Mouse (Mus musculus): ENCODE data around the gene C730034F03Rik. TPM values are rescaled to one million over a fixed set of nuclear protein-coding genes. Genes with fewer than 3 reads are reported as not detected.
"Not testable (repeated sequence)": the region's sequence is repeated elsewhere in the genome, so short reads cannot be mapped to it uniquely, and the experiment has no call there.

C730034F03Rik gene
- polyA plus RNA-seq, 1 experiment from 2014 or later: 1.1 TPM

DNA sequence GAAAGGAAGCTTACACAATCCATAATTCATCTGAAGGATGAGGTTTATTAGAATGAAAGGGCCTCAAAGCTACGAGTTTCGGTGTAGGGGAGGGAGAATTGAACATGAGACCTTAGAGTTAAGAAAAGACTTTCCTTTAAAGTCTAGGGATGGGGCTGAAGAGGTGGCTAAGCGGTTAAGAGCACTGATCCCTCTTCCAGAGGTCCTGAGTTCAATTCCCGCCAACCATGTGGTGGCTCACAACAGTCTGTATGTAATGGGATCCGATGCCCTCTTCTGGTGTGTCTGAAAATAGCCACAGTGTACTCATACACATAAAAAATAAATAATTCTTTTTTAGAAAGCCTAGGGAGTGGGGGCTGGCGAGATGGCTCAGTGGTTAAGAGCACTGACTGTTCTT, 952 bp downstream of the C730034F03Rik start:
- WGBS: 42% methylated on average over 6 of the region's 6 CpGs
- Histone ChIP-seq H3K9ac (ENCODE audit: low read depth, low read length) (peak overlapping the region; percentile 83; the same call in 1 of the 2 replicates), H3K4me1 (replicated peaks; ENCODE audit: control insufficient read depth, insufficient read depth, low read length) (peaks cover 8% of the 10 kb centered on the region; the same call in 1 of the 2 replicates), H3K27ac (ENCODE audit: low read depth, low read length) (peak overlapping the region; percentile 99), H3K4me3 (ENCODE audit: low read depth, low read length) (peak overlapping the region; percentile 82), H3K9me3 (ENCODE audit: control insufficient read depth) (no peaks in the 10 kb centered on the region), H3K4me2 (replicated peaks; ENCODE audit: low read depth) (peak overlapping the region; percentile 94), H3K27me3 (replicated peaks; ENCODE audit: control insufficient read depth, insufficient read depth, low read length) (no peaks in the 10 kb centered on the region), H3K36me3 (ENCODE audit: control insufficient read depth, insufficient read depth) (peaks cover 22% of the 10 kb centered on the region)
- ATAC-seq: no peak
- TF ChIP-seq CTCF (IDR thresholded peaks at IDR 0.05; ENCODE audit: low read depth): peak; percentile 46

DNA sequence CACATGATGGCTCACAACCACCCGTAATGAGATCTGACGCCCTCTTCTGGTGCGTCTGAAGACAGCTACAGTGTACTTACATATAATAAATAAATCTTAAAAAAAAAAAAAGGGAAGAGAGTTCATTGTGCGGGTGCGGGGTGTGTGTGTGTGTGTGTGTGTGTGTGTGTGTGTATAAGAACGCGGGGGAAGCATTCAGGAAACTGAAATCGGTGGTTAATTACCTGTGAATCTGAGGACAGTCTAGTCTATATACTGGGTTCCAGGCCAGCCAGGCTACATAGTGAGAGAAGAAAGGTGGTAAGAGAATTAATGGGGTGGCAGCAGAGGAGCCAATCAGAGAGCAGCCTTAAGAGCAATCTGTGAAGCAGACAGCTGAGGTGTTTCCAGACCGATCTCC, 1.4 kb downstream of the C730034F03Rik start:
- 79% methylated on average over 9 of the region's 9 CpGs for WGBS
- H3K4me1 ChIP-seq (replicated peaks; ENCODE audit: control insufficient read depth, insufficient read depth, low read length); H3K9ac ChIP-seq (ENCODE audit: low read depth, low read length); H3K4me3 ChIP-seq (ENCODE audit: low read depth, low read length); H3K27ac ChIP-seq (ENCODE audit: low read depth, low read length); ATAC-seq; H3K27me3 ChIP-seq (replicated peaks; ENCODE audit: control insufficient read depth, insufficient read depth, low read length); H3K9me3 ChIP-seq (ENCODE audit: control insufficient read depth): not testable (repeated sequence)
- peak overlapping the region; percentile 94; the same call in 1 of the 2 replicates for H3K4me2 ChIP-seq (replicated peaks; ENCODE audit: low read depth)
- peaks cover 19% of the 10 kb centered on the region for H3K36me3 ChIP-seq (ENCODE audit: control insufficient read depth, insufficient read depth)

DNA sequence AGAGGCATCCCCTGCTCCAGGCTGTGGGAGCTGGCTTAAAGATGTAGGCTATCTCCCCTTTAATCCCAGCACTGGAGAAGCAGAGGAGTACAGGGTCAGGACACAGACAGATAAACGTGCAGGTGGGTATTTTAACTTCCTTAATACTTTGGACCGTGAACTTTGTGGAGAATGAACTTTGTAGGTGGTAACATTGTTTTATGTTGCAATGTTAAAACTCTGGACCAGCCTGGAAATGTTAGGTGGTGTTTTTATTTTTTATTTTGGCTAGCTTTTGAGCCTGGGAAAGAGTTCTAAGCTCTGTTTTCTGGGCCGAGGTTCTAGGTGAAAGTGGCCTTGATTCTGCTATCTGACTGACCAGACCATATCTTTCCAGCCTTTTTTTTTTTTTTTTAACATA, 1.9 kb downstream of the C730034F03Rik start:
- no peak for ATAC-seq
- H3K4me2 ChIP-seq (replicated peaks; ENCODE audit: low read depth): no peak overlapping the region
- H3K27ac ChIP-seq (ENCODE audit: low read depth, low read length): no peak overlapping the region
- H3K9ac ChIP-seq (ENCODE audit: low read depth, low read length): no peak overlapping the region
- peaks cover 14% of the 10 kb centered on the region for H3K36me3 ChIP-seq (ENCODE audit: control insufficient read depth, insufficient read depth)
- no peaks in the 10 kb centered on the region for H3K27me3 ChIP-seq (replicated peaks; ENCODE audit: control insufficient read depth, insufficient read depth, low read length)
- H3K9me3 ChIP-seq (ENCODE audit: control insufficient read depth): no peaks in the 10 kb centered on the region
- peaks cover 8% of the 10 kb centered on the region; the same call in 1 of the 2 replicates for H3K4me1 ChIP-seq (replicated peaks; ENCODE audit: control insufficient read depth, insufficient read depth, low read length)
- TF ChIP-seq CTCF (IDR thresholded peaks at IDR 0.05; ENCODE audit: low read depth): no peak
- no peak overlapping the region for H3K4me3 ChIP-seq (ENCODE audit: low read depth, low read length)
- 44% methylated on average over 3 of the region's 3 CpGs for WGBS

DNA sequence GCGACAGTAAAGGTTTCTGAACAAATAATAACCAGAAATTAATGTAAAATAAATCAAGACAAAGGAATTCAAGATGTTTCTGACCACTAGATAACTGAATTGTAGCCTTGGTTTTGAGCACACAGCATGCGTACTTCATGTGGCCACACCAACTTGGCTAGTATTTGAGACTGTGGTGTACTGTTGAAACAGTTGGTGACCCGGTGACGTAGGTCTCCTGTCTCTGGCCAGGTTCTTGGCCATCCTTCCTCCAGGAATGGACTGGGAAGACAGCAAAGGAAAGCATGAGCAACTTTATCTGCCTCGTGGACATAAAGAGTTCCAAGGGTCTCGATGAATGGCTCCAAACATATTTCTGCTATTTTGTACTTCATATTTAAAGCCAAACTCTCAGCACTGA, 2.4 kb downstream of the C730034F03Rik start:
- Histone ChIP-seq H3K27me3 (replicated peaks; ENCODE audit: control insufficient read depth, insufficient read depth, low read length) (no peaks in the 10 kb centered on the region), H3K27ac (ENCODE audit: low read depth, low read length) (no peak overlapping the region), H3K9ac (ENCODE audit: low read depth, low read length) (no peak overlapping the region), H3K4me1 (replicated peaks; ENCODE audit: control insufficient read depth, insufficient read depth, low read length) (peaks cover 8% of the 10 kb centered on the region; the same call in 1 of the 2 replicates), H3K4me3 (ENCODE audit: low read depth, low read length) (no peak overlapping the region), H3K4me2 (replicated peaks; ENCODE audit: low read depth) (no peak overlapping the region), H3K36me3 (ENCODE audit: control insufficient read depth, insufficient read depth) (peaks cover 9% of the 10 kb centered on the region), H3K9me3 (ENCODE audit: control insufficient read depth) (no peaks in the 10 kb centered on the region)
- TF ChIP-seq CTCF (IDR thresholded peaks at IDR 0.05; ENCODE audit: low read depth): no peak
- 94% methylated on average over 6 of the region's 6 CpGs for WGBS
- ATAC-seq: no peak

DNA sequence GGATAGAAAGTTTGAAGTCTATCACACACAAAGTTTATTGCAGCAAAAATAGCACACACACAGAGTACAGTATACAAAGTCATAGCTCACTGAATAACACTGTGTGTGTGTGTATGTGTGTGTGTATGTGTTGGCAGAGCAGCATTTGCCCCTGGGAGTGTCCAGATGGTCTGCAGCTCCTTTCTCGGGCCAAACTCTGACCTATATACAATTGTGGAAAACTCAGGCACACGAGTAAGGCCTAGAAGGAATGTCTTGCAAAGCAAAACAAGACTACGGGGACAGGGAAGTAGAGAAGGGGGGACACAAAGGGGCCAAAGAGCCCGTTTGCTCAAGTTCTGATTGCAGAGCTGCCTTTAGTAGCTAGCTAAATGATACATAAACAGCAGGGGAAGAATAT, 3.6 kb downstream of the C730034F03Rik start:
- no peak for TF ChIP-seq CTCF (IDR thresholded peaks at IDR 0.05; ENCODE audit: low read depth)
- WGBS: 70% methylated on average over 4 of the region's 4 CpGs
- Histone ChIP-seq H3K4me3 (ENCODE audit: low read depth, low read length) (no peak overlapping the region), H3K36me3 (ENCODE audit: control insufficient read depth, insufficient read depth) (no peaks in the 10 kb centered on the region), H3K4me2 (replicated peaks; ENCODE audit: low read depth) (no peak overlapping the region), H3K27me3 (replicated peaks; ENCODE audit: control insufficient read depth, insufficient read depth, low read length) (no peaks in the 10 kb centered on the region), H3K9ac (ENCODE audit: low read depth, low read length) (no peak overlapping the region), H3K27ac (ENCODE audit: low read depth, low read length) (no peak overlapping the region), H3K9me3 (ENCODE audit: control insufficient read depth) (no peaks in the 10 kb centered on the region), H3K4me1 (replicated peaks; ENCODE audit: control insufficient read depth, insufficient read depth, low read length) (peaks cover 8% of the 10 kb centered on the region; the same call in 1 of the 2 replicates)
- ATAC-seq: no peak

DNA sequence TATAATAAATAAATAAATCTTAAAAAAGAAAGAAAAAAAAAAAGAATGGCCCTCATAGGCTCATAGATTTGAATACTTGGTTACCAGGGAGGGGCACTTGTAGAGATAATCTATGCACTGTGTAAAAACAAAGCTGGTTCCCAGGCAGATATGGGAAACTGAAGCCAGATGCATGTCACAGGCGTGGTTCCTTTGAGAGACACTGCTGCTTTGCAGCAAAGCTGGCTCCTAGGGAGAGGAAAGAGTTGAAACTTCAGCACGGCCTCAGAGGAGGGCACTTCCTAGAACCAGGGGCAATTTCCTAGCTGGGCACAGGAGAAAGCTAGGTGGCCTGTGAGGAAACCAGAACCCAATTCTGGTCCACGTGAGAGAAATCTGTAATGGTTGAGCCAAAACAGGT, 4.7 kb downstream of the C730034F03Rik start:
- Histone ChIP-seq H3K4me3 (ENCODE audit: low read depth, low read length) (no peak overlapping the region), H3K9ac (ENCODE audit: low read depth, low read length) (no peak overlapping the region), H3K27me3 (replicated peaks; ENCODE audit: control insufficient read depth, insufficient read depth, low read length) (no peaks in the 10 kb centered on the region), H3K4me1 (replicated peaks; ENCODE audit: control insufficient read depth, insufficient read depth, low read length) (no peaks in the 10 kb centered on the region; the same call in 1 of the 2 replicates), H3K4me2 (replicated peaks; ENCODE audit: low read depth) (no peak overlapping the region), H3K9me3 (ENCODE audit: control insufficient read depth) (no peaks in the 10 kb centered on the region), H3K36me3 (ENCODE audit: control insufficient read depth, insufficient read depth) (no peaks in the 10 kb centered on the region), H3K27ac (ENCODE audit: low read depth, low read length) (no peak overlapping the region)
- no peak for ATAC-seq
- 66% methylated on average over 3 of the region's 3 CpGs for WGBS
- TF ChIP-seq CTCF (IDR thresholded peaks at IDR 0.05; ENCODE audit: low read depth): no peak

DNA sequence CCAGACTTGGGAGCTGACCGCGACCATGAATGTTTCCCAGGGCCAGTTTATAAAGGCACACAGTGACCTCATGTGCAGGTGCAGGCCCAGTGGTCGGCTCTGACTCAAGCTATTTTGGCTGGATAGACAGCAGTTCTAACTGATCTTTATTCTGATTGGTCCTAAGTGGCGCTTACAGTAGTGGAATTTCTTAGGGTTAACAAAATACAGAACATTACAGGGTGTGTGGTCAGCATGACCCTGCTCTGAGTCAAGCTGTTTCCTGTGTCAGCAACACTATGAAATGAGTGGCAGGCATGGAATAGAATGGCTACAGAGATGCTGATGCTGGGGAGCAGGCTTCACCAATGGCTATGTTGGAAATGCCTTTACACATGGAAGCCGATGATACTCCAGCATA, 6.5 kb downstream of the C730034F03Rik start:
- ATAC-seq: no peak
- no peaks in the 10 kb centered on the region for H3K27me3 ChIP-seq (replicated peaks; ENCODE audit: control insufficient read depth, insufficient read depth, low read length)
- H3K9me3 ChIP-seq (ENCODE audit: control insufficient read depth): no peaks in the 10 kb centered on the region
- H3K4me3 ChIP-seq (ENCODE audit: low read depth, low read length): no peak overlapping the region
- no peak for TF ChIP-seq CTCF (IDR thresholded peaks at IDR 0.05; ENCODE audit: low read depth)
- 86% methylated on average over 5 of the region's 5 CpGs for WGBS
- H3K4me2 ChIP-seq (replicated peaks; ENCODE audit: low read depth): no peak overlapping the region
- H3K4me1 ChIP-seq (replicated peaks; ENCODE audit: control insufficient read depth, insufficient read depth, low read length): no peaks in the 10 kb centered on the region; the same call in 1 of the 2 replicates
- H3K27ac ChIP-seq (ENCODE audit: low read depth, low read length): no peak overlapping the region
- no peak overlapping the region for H3K9ac ChIP-seq (ENCODE audit: low read depth, low read length)
- no peaks in the 10 kb centered on the region for H3K36me3 ChIP-seq (ENCODE audit: control insufficient read depth, insufficient read depth)
